ENCODE assay signal across 31 mouse cellular contexts in genomic region chr3:101049997-101050396, GRCm38 (mm10). TPM values are rescaled to one million over a fixed set of nuclear protein-coding genes. Genes with fewer than 3 reads are reported as not detected.
"Had no signal": no experiment of that assay in that cellular context is flagged by ENCODE, and none has a peak within 500 bp of the region (broad histone marks: within the 10 kb centered on the region; RNA-seq: fewer than 3 reads in every experiment).

No protein-coding gene starts in this region.

- H3K27ac ChIP-seq: embryonic facial prominence, embryonic 10.5 days; embryonic facial prominence, embryonic 12.5 days; embryonic facial prominence, embryonic 13.5 days; embryonic facial prominence, embryonic 15.5 days; forebrain, embryonic 10.5 days; forebrain, embryonic 12.5 days; forebrain, embryonic 13.5 days; forebrain, embryonic 15.5 days; heart, adult 2 months had no signal

- H3K9me3 ChIP-seq: embryonic facial prominence, embryonic 10.5 days; embryonic facial prominence, embryonic 12.5 days; embryonic facial prominence, embryonic 13.5 days; embryonic facial prominence, embryonic 15.5 days; forebrain, embryonic 10.5 days; forebrain, embryonic 12.5 days; forebrain, embryonic 13.5 days; forebrain, embryonic 15.5 days had no signal

- H3K4me2 ChIP-seq: embryonic facial prominence, embryonic 12.5 days; embryonic facial prominence, embryonic 13.5 days; embryonic facial prominence, embryonic 15.5 days; forebrain, embryonic 12.5 days; forebrain, embryonic 13.5 days; forebrain, embryonic 15.5 days had no signal

- H3K9ac ChIP-seq: embryonic facial prominence, embryonic 12.5 days; embryonic facial prominence, embryonic 13.5 days; embryonic facial prominence, embryonic 15.5 days; forebrain, embryonic 12.5 days; forebrain, embryonic 13.5 days; forebrain, embryonic 15.5 days; forebrain, postnatal 0 days had no signal

- H3K27me3 ChIP-seq: embryonic facial prominence, embryonic 12.5 days; embryonic facial prominence, embryonic 13.5 days; embryonic facial prominence, embryonic 15.5 days; forebrain, embryonic 12.5 days; forebrain, embryonic 13.5 days; forebrain, embryonic 15.5 days had no signal

- H3K4me1 ChIP-seq: embryonic facial prominence, embryonic 12.5 days had no signal

- H3K4me3 ChIP-seq: embryonic facial prominence, embryonic 10.5 days; embryonic facial prominence, embryonic 12.5 days; embryonic facial prominence, embryonic 13.5 days; embryonic facial prominence, embryonic 15.5 days; erythroblast, embryonic 14.5 days; forebrain, embryonic 10.5 days; forebrain, embryonic 12.5 days; forebrain, embryonic 13.5 days; forebrain, embryonic 15.5 days; gastrocnemius, adult 2 months; heart, adult 2 months had no signal

- ATAC-seq: forebrain, embryonic 13.5 days; forebrain, embryonic 14.5 days; forebrain, embryonic 15.5 days; forebrain, embryonic 16.5 days; forebrain, postnatal 0 days had no signal

- DNase-seq: cerebellum, adult 2 months; cerebellum, adult 8-10 months; cerebellum, adult 9-10 months; cerebellum, adult 9-11 months; cerebellum, postnatal 10 days; cerebellum, postnatal 14 days; cerebellum, postnatal 25 days; cerebellum, postnatal 36 days; embryo, embryonic 11 days; forebrain, postnatal 0 days; gastrocnemius, adult 2 months; gastrocnemius, postnatal 10 days; gastrocnemius, postnatal 14 days; gastrocnemius, postnatal 25 days; gastrocnemius, postnatal 36 days; heart, adult 11 months; heart, adult 18-20 months; heart, adult 2 months had no signal

- H3K36me3 ChIP-seq: forebrain, embryonic 15.5 days had no signal

RNA-seq across cellular contexts. Expression of gene Cd101, which starts 20.6 kb away (rescaled TPM):
- total RNA-seq: common myeloid progenitor, adult 5-6 weeks had no signal
- polyA plus RNA-seq: embryonic facial prominence, embryonic 10.5 days; embryonic facial prominence, embryonic 11.5 days; erythroblast, embryonic 14.5 days; forebrain, embryonic 10.5 days; forebrain, embryonic 14.5 days; forebrain, embryonic 16.5 days had no signal
